Comparison of ENCODE assay signal across 14 mouse cellular contexts in the genomic region with DNA sequence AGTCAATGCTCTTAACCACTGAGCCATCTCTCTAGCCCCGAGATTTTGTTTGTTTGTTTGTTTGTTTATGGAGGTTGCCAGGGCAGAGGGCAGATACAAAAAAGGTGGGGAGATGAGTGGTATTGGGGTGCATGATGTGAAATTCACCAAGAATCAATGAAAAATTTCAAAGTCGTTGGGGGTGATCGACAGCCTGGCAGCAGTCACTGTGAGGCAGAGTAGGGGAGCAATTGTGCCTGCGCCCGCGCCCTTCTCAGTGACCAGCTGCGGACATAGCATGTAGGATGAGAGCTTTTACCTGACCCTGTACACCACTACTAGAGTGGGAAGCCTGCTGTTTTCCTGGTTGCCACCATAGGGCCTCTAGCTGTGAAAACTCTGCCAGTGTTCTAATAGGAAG.
"Had no signal": no experiment of that assay in that cellular context is flagged by ENCODE, and none has a peak within 500 bp of the region (broad histone marks: within the 10 kb centered on the region; RNA-seq: fewer than 3 reads in every experiment).

No protein-coding gene starts in this region.

- DNase-seq: heart, postnatal 10 days; heart, postnatal 14 days; heart, postnatal 36 days; heart, postnatal 4 days; kidney, adult 11 months; kidney, adult 2 months; kidney, adult 8-10 months; kidney, postnatal 10 days; kidney, postnatal 14 days; kidney, postnatal 25 days; kidney, postnatal 36 days; kidney, postnatal 4 days; layer of hippocampus, adult 9-11 months; layer of hippocampus, postnatal 36 days had no signal
